Mouse (Mus musculus) left cerebral cortex, adult 2 months (tissue): Measurements from ENCODE around the gene Gpr62. TPM values are rescaled to one million over a fixed set of nuclear protein-coding genes. Genes with fewer than 3 reads are reported as not detected.
A peak's percentile ranks its signal among the peaks of the same experiment; 100 is the strongest.

Source experiments
- DNase-seq, 2 experiments: peaks; one replicate each; pipeline ENCODE4 v3.0.0; 2021 to 2022; ENCODE audit warnings: low spot score in 2 of 2, mixed read lengths in 1 of 2; ENCODE audit errors: extremely low spot score in 1 of 2
- H3K27ac ChIP-seq: fragments of 200-600 bp; 2 replicates; pipeline ENCODE4 v1.8.1; 2022
- H3K4me3 ChIP-seq: fragments of 200-600 bp; 2 replicates; pipeline ENCODE4 v1.8.1; 2022
- CTCF ChIP-seq: fragments of 200-600 bp; IDR thresholded peaks from 2 replicates; pipeline ENCODE4 v1.8.1; 2022; ENCODE audit warnings: antibody characterized with exemption, mild to moderate bottlenecking, moderate library complexity
- intact Hi-C: fragments of 180-260 bp; cut with DNase I; formaldehyde crosslinking; loops from one replicate; pipeline ENCODE4 v1.15.1; 2025
- total RNA-seq, 2 experiments: library from RNA; stranded (reverse); gene quantifications; 2 replicates each; pipeline ENCODE4 v1.2.3; 2021

Gene Gpr62
- total RNA-seq, 2 experiments from 2014 or later = 7.4 to 7.6 TPM

GRCm38 (mm10) chr9:106453271-106454070 lies 12.3 kb downstream of the Gpr62 start, which contains the start of gene Pcbp4:
TSS of gene Pcbp4 (plus strand) at chr9:106453291.
- H3K27ac ChIP-seq = peak within 1 kb of the TSS; percentile 96
- H3K4me3 ChIP-seq = peak within 1 kb of the TSS; percentile 79
- no peak for TF ChIP-seq CTCF
- DNase-seq = peak; percentile 55 to 67
- intact Hi-C loops = no loop called here

- peak overlapping the region; percentile 79 for H3K4me3 ChIP-seq
- intact Hi-C loops = no loop called here
Observed at GRCm38 (mm10) chr9:106452821-106453220, 12.9 kb downstream of the Gpr62 start.

GRCm38 (mm10) chr9:106452351-106452750 lies 13.4 kb downstream of the Gpr62 start:
- no peak for TF ChIP-seq CTCF
- Histone ChIP-seq H3K4me3 (peak overlapping the region; percentile 79; the same call in 1 of the 2 replicates), H3K27ac (peak overlapping the region; percentile 96)
- DNase-seq = no peak
- intact Hi-C loops = no loop called here

More at GRCm38 (mm10) chr9:106452821-106453220, 12.9 kb downstream of the Gpr62 start:
- H3K27ac ChIP-seq = peak overlapping the region; percentile 96
- no peak for TF ChIP-seq CTCF
- no peak for DNase-seq

GRCm38 (mm10) chr9:106451899-106452298 lies 13.8 kb downstream of the Gpr62 start:
- no peak overlapping the region for H3K27ac ChIP-seq
- no peak overlapping the region for H3K4me3 ChIP-seq
- no peak for DNase-seq
- no peak for TF ChIP-seq CTCF
- intact Hi-C loops = no loop called here

- intact Hi-C loops = no loop called here
- Histone ChIP-seq H3K27ac (no peak overlapping the region), H3K4me3 (no peak overlapping the region)
- no peak for DNase-seq
- no peak for TF ChIP-seq CTCF
Observed at GRCm38 (mm10) chr9:106451298-106451697, 14.4 kb downstream of the Gpr62 start.

GRCm38 (mm10) chr9:106450661-106451060 lies 15.1 kb downstream of the Gpr62 start:
- no peak for DNase-seq
- Histone ChIP-seq H3K27ac (no peak overlapping the region), H3K4me3 (no peak overlapping the region)
- no peak for TF ChIP-seq CTCF
- intact Hi-C loops = no loop called here

GRCm38 (mm10) chr9:106449947-106450346 lies 15.8 kb downstream of the Gpr62 start:
- Histone ChIP-seq H3K27ac (peak overlapping the region; percentile 36), H3K4me3 (no peak overlapping the region)
- DNase-seq = no peak
- TF ChIP-seq CTCF = no peak
- intact Hi-C loops = no loop called here

GRCm38 (mm10) chr9:106448498-106449031 lies 17.2 kb downstream of the Gpr62 start:
- peak; percentile 79 for TF ChIP-seq CTCF
- DNase-seq = peak; percentile 67 to 70
- intact Hi-C loops = loop anchor here (1.0 kb wide), 1 partner anchor 28 kb away; the partner anchor contains the start of gene Parp3
- peak overlapping the region; percentile 61 for H3K4me3 ChIP-seq
- peak overlapping the region; percentile 83 for H3K27ac ChIP-seq

GRCm38 (mm10) chr9:106447951-106448350 lies 17.8 kb downstream of the Gpr62 start:
- Histone ChIP-seq H3K4me3 (peak overlapping the region; percentile 61), H3K27ac (peak overlapping the region; percentile 83)
- intact Hi-C loops = loop anchor here (1.0 kb wide), 1 partner anchor 28 kb away; the partner anchor contains the start of gene Parp3
- no peak for TF ChIP-seq CTCF
- no peak for DNase-seq

- DNase-seq = peak; percentile 89 to 91
- intact Hi-C loops = no loop called here
- TF ChIP-seq CTCF = peak; percentile 51
- H3K4me3 ChIP-seq = peak within 1 kb of the TSS; percentile 61
- peak within 1 kb of the TSS; percentile 83 for H3K27ac ChIP-seq
Observed at GRCm38 (mm10) chr9:106447348-106447747, 18.4 kb downstream of the Gpr62 start, which contains the start of the genes Abhd14b and Abhd14a. TSS of gene Abhd14b (plus strand) at chr9:106447459. TSS of gene Abhd14a (minus strand) at chr9:106447678.

- Histone ChIP-seq H3K4me3 (no peak overlapping the region), H3K27ac (no peak overlapping the region)
- no peak for TF ChIP-seq CTCF
- intact Hi-C loops = no loop called here
- no peak for DNase-seq
Observed at GRCm38 (mm10) chr9:106444836-106445235, 20.9 kb downstream of the Gpr62 start.

GRCm38 (mm10) chr9:106442680-106443079 lies 23.1 kb downstream of the Gpr62 start:
- Histone ChIP-seq H3K27ac (no peak overlapping the region), H3K4me3 (no peak overlapping the region)
- TF ChIP-seq CTCF = peak; percentile 61
- DNase-seq = no peak
- intact Hi-C loops = no loop called here
